Mouse (Mus musculus) brain, embryonic 14.5 days (tissue): ENCODE measurements around the gene Cacna2d3.

Experiments
- CTCF ChIP-seq: fragments of 200-500 bp; IDR thresholded peaks from 2 replicates; pipeline ENCODE4 v1.5.1; 2012; ENCODE audit warnings: inconsistent platforms, mild to moderate bottlenecking, moderate library complexity, borderline replicate concordance; ENCODE audit not compliant: insufficient read depth, insufficient read length; ENCODE audit errors: extremely low read depth
- POLR2A ChIP-seq: fragments of 200-500 bp; IDR thresholded peaks from 2 replicates; pipeline ENCODE4 v1.6.1; 2012; ENCODE audit warnings: mild to moderate bottlenecking, inconsistent platforms, borderline replicate concordance; ENCODE audit not compliant: poor library complexity, insufficient read depth, insufficient read length, severe bottlenecking; ENCODE audit errors: extremely low read depth

DNA sequence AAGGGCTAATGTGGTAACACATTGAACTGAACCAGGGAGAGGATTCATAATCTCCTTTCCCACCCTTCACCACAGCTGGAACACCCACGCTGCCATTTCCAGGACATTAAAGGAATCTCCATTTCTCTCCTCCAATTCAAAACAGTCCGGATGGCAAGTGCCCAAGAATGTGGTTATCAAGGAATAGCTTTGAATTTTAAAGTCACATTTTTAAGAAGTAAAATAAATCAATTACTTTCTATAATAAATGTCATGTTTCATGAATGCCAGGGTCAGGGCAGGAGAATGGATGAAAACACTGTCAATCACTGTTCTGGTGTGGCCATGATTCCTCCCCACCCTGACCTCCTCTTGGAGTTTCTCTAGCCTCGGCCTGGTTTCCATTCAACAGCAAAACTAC lies 333.9 kb downstream of the Cacna2d3 start:
- TF ChIP-seq CTCF, result no peak
- TF ChIP-seq POLR2A, result no peak
